28 mouse cellular contexts compared by ENCODE assay signal in genomic region chr16:11688281-11689005, GRCm38 (mm10).
DNase-seq lines count a peak whose midpoint lies in the region; ATAC-seq and TF ChIP-seq lines count a peak whose summit lies in the region.
"Had no signal": no experiment of that assay in that cellular context is flagged by ENCODE, and none has a peak within 500 bp of the region (broad histone marks: within the 10 kb centered on the region; RNA-seq: fewer than 3 reads in every experiment).

No protein-coding gene starts in this region.

- H3K79me2 ChIP-seq in heart, adult 2 months (replicated peaks; ENCODE audit: control insufficient read depth, insufficient read depth, low read length), result no peaks in the 10 kb centered on the region

- H3K4me3 ChIP-seq in heart, adult 2 months, result no peak overlapping the region
- H3K4me3 ChIP-seq: erythroblast, embryonic 14.5 days; forebrain, embryonic 12.5 days; heart, embryonic 13.5 days; layer of hippocampus, adult 2 months; limb, embryonic 13.5 days; lung, embryonic 15.5 days; megakaryocyte, embryonic 14.5 days; midbrain, embryonic 13.5 days had no signal

- no peaks in the 10 kb centered on the region for H3K36me3 ChIP-seq in heart, adult 2 months (ENCODE audit: control insufficient read depth, insufficient read depth, low read length)
- H3K36me3 ChIP-seq: forebrain, embryonic 12.5 days; heart, embryonic 13.5 days; limb, embryonic 13.5 days; lung, embryonic 15.5 days; midbrain, embryonic 13.5 days had no signal

- H3K27me3 ChIP-seq in heart, adult 2 months (ENCODE audit: control insufficient read depth, insufficient read depth, low read length), result no peaks in the 10 kb centered on the region
- H3K27me3 ChIP-seq: forebrain, embryonic 12.5 days; heart, embryonic 13.5 days; limb, embryonic 13.5 days; lung, embryonic 15.5 days; midbrain, embryonic 13.5 days had no signal

- TF ChIP-seq EP300 in heart, adult 2 months (IDR thresholded peaks at IDR 0.05; ENCODE audit: insufficient read depth, low read depth, low read length), result no peak

- 55% methylated on average over 4 of the region's 4 CpGs for WGBS in heart, adult 2 months

- intact Hi-C loops in heart, adult 2 months (cut with DNase I), result no loop called here

- peak; percentile 49 for DNase-seq in heart, adult 11 months
- DNase-seq in heart, adult 2 months, result no peak
- no peak for DNase-seq in right cerebral cortex, adult 18-20 months
- DNase-seq in spleen, postnatal 10 days (ENCODE audit: low spot score in 2 of 2), result no peak
- DNase-seq in adrenal gland, postnatal 10 days, result no peak
- DNase-seq: adrenal gland, postnatal 25 days; cerebellum, adult 11-12 months; cerebellum, adult 9-11 months; gastrocnemius, postnatal 14 days; heart, adult 18-20 months; heart, postnatal 10 days; kidney, adult 2 months; kidney, postnatal 36 days; right cerebral cortex, postnatal 25 days; thymus, adult 18-20 months; thymus, postnatal 36 days had no signal

- no peak for TF ChIP-seq POLR2A in heart, adult 2 months (IDR thresholded peaks at IDR 0.05; ENCODE audit: insufficient read depth, low read depth, low read length)

- no peak for TF ChIP-seq CTCF in heart, adult 2 months (IDR thresholded peaks at IDR 0.05)

- H3K4me1 ChIP-seq in heart, adult 2 months (ENCODE audit: control insufficient read depth, insufficient read depth, low read length), result peaks cover 3% of the 10 kb centered on the region; the same call in 1 of the 2 replicates
- H3K4me1 ChIP-seq: limb, embryonic 13.5 days; lung, embryonic 15.5 days had no signal

- ATAC-seq in activated CD4-positive, CD25-positive, alpha-beta regulatory T cell, adult 4 months, result peak; percentile 41
- ATAC-seq in megakaryocyte, adult 5-6 weeks (ENCODE audit: poor library complexity, severe bottlenecking), result peak; percentile 27
- ATAC-seq: midbrain, embryonic 13.5 days had no signal

- no peak overlapping the region for H3K27ac ChIP-seq in heart, adult 2 months
- H3K27ac ChIP-seq: forebrain, embryonic 12.5 days; heart, embryonic 13.5 days; hindbrain, embryonic 14.5 days; limb, embryonic 13.5 days; lung, embryonic 15.5 days; midbrain, embryonic 13.5 days; stomach, postnatal 0 days had no signal

- no peak overlapping the region for H3K9ac ChIP-seq in heart, adult 2 months (ENCODE audit: low read depth, low read length)
- H3K9ac ChIP-seq: forebrain, embryonic 12.5 days; heart, embryonic 13.5 days; hindbrain, embryonic 14.5 days; limb, embryonic 13.5 days; lung, embryonic 15.5 days; midbrain, embryonic 13.5 days had no signal
